Mouse (Mus musculus): Measurements from ENCODE around the gene Pctp.
A peak's percentile ranks its signal among the peaks of the same experiment; 100 is the strongest.

The Pctp gene

DNA sequence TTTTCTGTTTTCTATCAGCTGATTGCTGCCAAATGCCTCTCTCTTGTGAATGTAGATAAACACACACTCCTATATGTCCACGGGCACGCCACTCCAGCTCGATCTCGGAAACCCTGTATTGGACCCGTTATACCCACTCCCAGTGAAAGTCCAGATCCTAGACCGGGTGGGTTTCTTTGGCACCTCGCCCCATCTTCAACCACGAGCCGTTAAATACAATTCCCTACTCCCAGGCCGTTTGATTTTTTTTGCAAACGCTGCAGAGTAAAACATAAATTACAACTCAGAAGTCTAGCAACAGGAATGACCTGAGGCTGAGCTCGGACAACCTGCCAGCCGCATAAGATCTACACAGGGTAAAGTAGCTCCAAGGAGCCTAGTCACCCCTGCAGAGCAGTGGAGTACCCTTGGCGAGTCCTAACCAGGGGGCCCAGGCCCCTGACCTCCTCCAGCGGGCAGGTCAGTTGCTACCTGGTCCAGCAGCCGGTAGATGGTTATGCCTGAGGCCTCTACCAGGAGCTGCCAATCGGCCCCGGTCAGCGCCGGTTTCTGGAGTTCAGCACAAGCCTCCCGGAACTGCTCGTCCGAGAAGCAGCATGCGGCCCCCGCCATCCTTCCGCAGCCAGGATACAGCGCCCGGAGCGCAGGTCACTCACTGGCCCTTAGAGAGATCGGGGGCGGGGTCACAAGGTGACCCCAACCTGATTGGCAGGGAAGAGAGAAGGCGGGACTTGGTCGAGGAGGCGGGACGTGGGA lies at the start of gene Pctp:
TSS of gene Pctp (minus strand) at position 664 of the 756 bp plus-strand sequence.
- DNase-seq, result peak; percentile 90

DNA sequence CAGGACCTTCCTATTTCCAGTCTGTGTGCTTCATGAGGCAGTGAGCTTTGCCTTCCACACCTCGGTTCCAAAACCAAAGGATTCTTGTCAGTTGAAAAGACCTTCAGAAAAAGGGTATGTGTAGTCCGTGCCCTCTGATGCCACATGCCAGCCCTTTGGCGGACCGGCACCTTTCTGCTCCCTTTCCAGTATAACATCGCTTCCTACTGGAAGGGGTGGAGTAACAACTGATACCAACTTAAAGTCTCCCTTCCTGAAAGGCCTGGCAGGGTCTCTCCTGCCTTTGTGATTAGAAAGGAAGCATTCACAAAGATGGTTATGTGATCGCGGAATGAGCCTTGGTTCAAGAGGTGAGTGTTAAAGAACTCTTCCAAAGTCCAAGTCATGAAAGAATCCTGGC lies 47.3 kb upstream of the Pctp start:
- peak; percentile 44 for DNase-seq

DNA sequence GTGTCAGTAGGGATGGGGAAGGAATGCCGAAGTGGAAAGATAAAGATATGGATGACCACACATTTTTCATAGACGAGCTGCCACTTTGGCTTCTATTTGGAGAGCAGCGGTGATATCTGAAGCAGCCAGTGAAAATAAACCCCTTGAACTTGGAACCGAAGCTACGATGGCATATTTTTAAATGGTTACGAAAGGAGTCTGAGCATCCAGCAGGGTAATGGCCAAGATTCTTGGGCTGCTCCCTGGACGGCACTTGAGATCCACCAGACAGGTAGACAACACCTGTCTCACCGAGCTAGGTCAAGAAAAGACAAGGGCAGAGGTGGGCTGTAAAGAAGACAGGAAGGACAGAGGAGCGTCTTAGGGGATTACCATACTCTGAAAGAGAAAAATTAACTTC lies 44.6 kb upstream of the Pctp start:
- DNase-seq, result no peak

GRCm38 (mm10) chr11:90046211-90046610 lies 43.5 kb upstream of the Pctp start:
- no peak for DNase-seq

- DNase-seq, result peak; percentile 57
These were observed 41.8 kb upstream of the Pctp start for GRCm38 (mm10) chr11:90044459-90044858.

GRCm38 (mm10) chr11:90038022-90038421 lies 35.3 kb upstream of the Pctp start:
- DNase-seq, result peak; percentile 77

DNA sequence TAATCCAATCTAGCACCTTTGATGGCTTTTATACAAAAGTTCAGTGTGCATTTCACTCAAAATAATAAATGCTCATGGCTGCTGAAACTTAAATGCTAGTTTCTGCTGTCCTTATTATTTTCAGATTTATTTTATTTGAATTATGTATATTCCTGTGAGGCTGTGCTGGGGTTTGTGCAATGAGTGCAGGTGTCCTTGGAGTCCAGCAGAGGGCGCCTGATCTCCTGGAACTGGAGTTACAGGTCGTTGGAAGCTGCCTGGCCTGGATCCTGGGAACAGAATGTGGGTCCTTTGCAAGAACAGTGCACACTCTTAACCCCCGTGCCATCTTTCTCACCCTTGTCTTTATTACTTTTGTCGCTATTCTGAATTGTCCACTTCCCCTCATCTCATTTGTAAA lies 33.7 kb upstream of the Pctp start:
- peak; percentile 52 for DNase-seq

GRCm38 (mm10) chr11:90035532-90035931 lies 32.8 kb upstream of the Pctp start:
- no peak for DNase-seq

DNA sequence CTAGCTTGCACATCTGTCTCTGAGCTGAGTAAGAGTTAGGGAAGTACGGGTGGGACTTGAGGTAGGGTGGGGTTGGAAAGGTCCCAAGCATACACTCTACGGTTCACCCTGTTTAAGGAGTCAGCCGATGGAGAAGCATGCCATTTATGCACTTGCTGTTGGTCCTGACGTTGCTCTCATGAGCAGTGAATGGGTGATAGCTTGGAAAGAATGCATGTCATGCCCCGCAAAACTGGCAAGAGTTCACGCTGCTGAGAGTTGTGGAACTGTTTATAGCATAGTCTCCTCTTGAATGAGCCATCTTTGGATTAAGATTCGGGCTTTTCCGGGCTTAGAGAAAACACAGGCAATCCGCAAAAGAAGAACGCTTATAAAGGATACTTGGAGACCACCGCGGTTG lies 32.0 kb upstream of the Pctp start:
- peak; percentile 44 for DNase-seq

DNA sequence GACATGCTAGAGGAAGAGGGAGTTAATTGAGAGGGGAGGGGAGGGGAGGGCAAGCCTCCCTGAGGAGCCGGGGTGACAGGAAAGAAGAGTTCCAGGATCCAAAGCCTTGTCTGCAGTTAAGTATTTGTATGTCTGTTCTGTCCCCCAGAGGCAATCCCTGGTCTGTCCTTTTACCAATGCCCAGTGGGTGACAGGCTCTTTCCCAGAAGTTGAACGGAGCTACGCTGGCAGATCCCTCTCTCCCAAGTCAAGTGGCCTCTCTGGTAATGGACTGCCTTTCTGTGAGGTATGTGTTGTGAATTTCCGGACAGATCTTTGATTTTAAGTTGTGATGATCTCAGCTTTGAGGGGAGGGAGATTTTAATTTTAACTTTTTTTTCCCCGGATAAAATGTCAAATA lies 30.7 kb upstream of the Pctp start:
- peak; percentile 49 for DNase-seq

- peak; percentile 54 for DNase-seq
These were observed 30.1 kb upstream of the Pctp start for GRCm38 (mm10) chr11:90032807-90033206.

DNA sequence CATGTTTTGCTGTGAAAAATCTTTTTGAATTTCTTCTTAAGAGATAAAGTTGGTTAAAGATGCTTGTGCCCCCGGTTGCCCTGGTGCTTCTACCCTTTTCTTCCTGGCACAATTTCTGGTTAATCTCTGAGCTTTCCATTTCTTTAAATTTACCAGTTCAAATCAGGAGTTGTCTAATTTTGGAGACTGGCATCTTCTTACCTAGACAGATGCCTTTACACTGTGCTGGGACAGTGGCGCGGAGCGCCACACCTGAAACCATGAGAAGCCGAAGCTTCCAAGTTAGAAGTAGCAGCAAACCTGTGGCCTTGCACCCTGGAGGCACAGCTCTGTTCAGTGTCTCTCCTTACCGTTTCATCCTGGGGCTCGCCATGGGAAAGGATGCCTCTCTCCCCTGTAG lies 28.4 kb upstream of the Pctp start:
- DNase-seq, result no peak

DNA sequence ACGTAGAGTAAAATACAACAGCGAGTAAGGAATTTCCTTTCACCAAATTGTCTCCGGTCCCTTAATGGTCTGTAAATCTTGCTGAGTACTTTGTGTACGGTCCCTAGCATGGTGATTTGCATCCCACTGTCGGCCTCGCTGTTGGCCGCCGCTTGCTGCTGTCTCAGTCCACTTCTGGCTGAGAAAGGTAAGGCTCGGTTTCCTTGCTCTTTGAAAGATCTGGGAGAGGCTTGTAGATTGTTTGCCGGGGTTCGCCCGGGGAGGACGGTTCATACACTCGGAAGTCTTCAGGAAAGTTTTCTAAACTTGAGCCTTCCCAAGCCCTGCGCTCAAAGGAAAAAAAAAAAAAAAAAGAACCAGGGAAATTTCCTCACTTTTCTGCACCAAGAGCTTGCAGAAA lies 27.9 kb upstream of the Pctp start:
- peak; percentile 76 for DNase-seq

- DNase-seq, result no peak
These were observed 27.2 kb upstream of the Pctp start, which contains the start of gene Tmem100 for GRCm38 (mm10) chr11:90029841-90030398. Gene Tmem100, plus strand, starts transcription at chr11:90030348.

DNA sequence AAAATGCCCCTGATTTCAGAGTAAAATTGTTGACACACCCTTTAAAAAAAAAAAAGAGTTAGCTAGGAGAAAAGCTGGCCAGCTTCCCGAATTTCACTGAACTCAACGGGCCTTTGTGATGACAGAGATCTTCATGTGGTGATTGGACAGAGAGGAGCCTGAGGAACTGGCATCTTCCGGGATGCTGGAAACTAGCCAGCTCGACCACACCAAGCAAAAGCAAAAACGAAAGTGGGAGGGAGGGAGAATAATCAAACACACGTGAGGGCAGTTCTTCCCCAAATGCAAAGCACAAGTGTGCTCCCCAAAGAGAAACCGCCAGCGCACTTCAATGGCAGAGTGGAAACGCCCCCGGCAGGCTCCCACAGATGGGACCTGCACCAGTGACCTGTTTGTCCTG lies 26.7 kb upstream of the Pctp start:
- DNase-seq, result peak; percentile 90

DNA sequence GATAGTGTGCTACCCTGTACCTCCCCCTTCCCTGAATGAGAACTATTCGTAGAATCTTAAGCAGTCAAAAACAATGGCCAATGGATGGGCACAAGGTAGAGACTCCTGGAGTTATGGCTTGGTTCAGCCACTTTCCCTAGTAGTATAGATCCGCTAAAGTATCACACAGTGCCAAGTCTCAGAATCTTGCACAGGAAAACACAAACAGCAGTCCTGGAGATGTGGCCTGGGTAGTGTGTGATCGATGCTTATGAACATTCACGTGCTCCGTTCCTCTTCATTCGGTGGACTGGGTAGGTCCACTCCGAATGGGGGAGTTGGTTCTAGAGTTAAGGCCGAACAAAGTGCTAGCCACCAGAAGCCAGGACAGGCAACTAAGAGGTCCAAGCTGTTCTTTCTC lies 26.1 kb upstream of the Pctp start:
- no peak for DNase-seq

- no peak for DNase-seq
These were observed 24.5 kb upstream of the Pctp start for GRCm38 (mm10) chr11:90027216-90027615.

GRCm38 (mm10) chr11:90026802-90027174 lies 24.1 kb upstream of the Pctp start:
- DNase-seq, result no peak

- peak; percentile 62 for DNase-seq
These were observed 23.5 kb upstream of the Pctp start for GRCm38 (mm10) chr11:90025891-90026801.

DNA sequence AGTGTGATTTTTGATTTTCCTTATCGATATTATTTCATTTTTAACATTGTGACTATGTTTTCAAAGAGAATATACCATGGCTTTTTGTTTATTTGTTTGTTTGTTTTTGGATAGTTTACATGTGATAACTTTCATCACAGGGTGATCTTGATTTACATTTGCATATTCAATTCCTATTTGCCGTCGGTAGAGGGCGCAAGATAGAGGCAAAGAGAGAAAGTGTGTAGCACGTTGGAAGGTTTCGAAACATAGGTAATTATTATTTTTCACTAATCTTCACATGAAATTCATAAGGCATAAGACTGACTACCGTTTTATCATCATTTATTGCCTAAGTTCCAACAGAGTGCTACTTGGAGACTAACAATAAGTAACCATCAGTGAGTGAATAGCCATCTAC lies 16.5 kb upstream of the Pctp start:
- peak; percentile 74 for DNase-seq

DNA sequence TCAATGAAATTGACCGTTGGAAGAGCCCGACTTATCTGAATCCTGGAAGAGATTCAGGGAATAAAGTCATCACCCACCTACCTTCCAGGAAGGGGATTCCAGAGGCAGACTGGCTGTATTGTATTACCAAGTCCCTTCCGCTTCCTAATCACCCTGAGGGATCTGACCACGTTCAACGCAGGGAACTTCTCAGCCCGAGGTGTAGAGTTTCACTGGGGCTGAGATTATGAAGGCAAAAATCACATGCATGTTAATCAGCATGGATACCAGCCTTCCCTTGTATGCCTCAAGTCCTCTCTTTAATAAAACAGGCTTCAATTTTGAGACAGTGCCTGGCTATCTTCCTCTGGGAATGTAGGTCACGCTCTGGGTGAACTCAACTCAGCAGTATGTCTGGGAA lies 12.6 kb upstream of the Pctp start:
- DNase-seq, result no peak

- DNase-seq, result no peak
These were observed 11.0 kb upstream of the Pctp start for GRCm38 (mm10) chr11:90013657-90014056.

DNA sequence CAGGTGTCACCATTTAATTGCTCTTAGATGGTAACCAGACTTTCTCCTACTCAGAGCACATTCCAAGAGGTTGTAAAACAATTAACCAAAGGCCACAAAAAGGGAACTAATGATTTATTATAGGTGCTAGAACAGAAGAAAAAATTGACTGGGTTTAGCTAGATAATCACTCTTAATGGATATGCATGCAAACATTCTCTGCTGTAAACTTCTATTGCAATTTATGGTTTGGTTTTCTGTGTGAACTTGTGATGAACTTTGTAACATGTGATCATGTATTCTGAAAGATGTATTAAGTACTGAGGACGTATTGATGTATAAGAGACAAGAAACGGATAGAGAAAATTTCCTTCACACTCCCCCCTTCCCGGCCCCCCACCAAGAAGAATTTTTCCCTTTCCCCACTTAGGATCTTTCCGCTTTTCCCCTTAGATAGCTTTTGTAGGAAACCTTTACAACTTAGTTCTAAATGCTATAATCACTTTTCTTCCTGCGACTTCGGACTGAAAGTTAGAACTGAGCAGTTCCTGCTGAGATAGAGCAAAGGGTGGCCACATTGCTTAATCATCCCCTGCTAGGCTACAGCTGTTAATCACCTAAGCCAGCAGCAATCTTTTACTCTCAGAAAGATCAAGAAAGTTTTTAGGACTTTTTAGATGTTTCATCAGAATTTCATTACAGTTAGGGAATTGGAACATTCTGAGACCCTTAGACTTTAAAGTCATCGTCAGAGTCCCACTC lies 5.3 kb upstream of the Pctp start:
- DNase-seq, result no peak

Measured in lung, postnatal 10 days (tissue).